Mouse (Mus musculus) spleen, postnatal 36 days (tissue): ENCODE results near the gene Inpp5f.
"Not testable (repeated sequence)": the region's sequence is repeated elsewhere in the genome, so short reads cannot be mapped to it uniquely, and the experiment has no call there.

Experiments
- DNase-seq, 2 experiments: peaks; one replicate each; pipeline ENCODE4 v3.0.0; 2022; ENCODE audit warnings: low spot score in 2 of 2, mixed read lengths in 1 of 2

Gene Inpp5f

GRCm38 (mm10) chr7:128656970-128657369 is 45.8 kb downstream of the Inpp5f start:
- no peak for DNase-seq

GRCm38 (mm10) chr7:128663906-128664305 is 52.8 kb downstream of the Inpp5f start:
- DNase-seq: no peak

DNA sequence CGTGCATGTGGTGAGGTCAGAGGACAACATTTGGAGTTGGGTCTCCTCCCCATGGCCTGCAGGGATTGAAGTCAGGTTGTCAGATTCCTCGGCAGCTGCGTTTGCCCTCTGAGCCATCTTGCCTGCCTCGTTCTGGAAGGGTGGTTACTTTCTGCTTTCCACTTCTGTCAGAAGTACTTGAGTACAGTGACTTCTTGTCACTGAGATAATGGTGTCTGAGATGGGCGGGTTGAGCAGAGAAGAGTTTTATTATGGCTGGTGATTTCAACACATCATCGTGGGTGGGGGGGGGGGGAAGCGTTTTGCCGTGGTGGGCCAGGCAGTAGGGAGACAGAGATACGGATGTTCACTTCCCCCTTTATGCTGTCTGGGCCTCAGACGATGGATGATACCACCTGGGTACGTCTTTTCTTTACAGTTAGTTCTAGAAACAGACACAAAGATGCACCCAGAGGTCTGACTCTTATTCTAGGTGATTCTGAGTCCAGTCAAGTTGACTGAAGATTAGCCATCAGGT is 53.8 kb downstream of the Inpp5f start:
- no peak for DNase-seq

- DNase-seq: no peak
Observed at GRCm38 (mm10) chr7:128667788-128668187, 56.7 kb downstream of the Inpp5f start.

DNA sequence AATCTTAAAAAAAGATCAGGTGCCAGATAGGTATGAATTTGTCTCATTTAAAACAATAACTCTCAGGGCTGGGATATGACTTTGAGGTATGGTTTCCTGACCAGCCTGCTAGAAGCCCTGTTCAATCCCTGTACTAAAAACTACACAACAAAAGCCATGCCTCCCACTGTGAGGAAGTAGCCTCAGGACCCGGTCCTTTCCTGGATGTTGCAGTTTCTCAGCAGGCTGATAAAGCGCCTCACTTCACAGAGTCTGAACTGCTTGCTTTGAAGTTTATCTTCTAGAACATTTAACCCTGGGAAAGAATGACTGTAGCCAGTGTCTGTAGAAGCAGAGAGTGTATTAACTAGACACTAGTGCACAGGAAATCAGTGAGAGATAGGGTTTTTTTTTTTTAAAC is 57.7 kb downstream of the Inpp5f start:
- no peak for DNase-seq

GRCm38 (mm10) chr7:128671952-128672351 is 60.8 kb downstream of the Inpp5f start:
- DNase-seq: no peak

DNA sequence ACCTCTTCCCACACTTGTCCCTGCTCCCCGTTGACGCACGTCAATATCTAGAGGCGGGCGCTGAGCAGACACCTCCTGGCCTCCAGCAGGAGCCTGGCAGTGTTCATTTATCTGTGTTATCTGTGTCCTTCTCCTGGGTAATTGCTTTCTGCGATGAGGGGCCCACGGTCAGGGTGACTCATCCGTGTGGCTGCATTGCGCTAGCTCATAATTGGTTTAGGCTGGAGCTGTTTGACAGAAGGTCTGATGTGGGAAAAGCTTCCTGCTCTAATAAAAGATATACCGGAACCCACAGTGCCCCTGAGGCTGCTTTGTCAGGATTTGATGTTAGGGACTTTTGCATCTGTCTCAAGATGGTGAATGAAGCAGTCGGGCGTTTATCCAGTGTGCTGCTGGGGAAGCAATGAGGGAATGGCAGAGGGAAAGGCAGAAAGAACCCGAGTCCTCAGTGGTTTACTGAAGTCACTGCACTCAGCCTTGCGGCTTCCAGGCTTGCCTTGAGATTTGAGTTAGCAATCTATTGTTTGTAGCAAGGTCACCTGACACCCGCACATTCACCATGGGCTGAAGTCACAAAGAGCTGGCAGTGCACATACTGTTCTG is 61.4 kb downstream of the Inpp5f start:
- no peak for DNase-seq

DNA sequence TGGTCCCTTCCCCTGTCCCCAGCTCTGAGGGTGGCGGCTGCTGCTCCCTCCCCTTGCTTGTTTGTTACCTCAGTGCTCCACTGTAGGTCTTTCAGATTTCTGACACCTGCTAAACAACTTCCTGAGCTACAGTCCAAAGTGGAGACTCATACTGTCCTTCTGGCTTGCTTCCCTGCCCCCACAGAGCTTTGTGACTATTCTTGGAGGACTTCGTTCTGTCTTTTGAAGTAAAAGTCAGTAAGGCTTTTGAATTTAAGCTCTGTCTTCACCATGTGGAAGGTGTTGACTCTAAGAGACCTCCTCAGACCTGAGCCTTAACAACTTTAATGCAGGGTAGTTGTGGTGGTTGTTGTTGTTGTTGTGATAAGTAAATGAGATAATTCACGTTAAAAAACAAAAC is 67.4 kb downstream of the Inpp5f start:
- no peak for DNase-seq

- peak; percentile 65 to 72 for DNase-seq
Observed at GRCm38 (mm10) chr7:128687821-128688564, 76.9 kb downstream of the Inpp5f start.

GRCm38 (mm10) chr7:128689347-128689746 is 78.2 kb downstream of the Inpp5f start:
- no peak for DNase-seq

DNA sequence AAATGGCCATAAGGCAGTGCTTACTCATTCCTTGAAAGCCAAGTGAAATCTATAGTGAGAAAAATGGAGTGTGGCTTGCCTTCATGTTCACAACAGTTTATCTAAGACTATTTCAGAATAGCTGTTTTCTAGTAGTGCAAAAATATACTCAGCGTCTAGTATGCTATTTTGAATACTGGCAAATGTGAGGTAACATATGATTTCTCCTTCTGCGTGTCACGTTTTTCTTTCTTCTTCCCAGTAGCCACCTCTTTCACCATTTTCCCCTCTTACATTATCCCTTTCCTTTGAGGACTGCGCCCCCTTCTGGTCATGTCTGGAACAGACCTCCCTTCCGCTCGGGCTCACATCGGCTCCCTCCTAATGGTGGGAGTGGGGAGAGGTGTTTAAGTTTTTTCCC is 78.9 kb downstream of the Inpp5f start:
- DNase-seq: peak; percentile 67 to 78

GRCm38 (mm10) chr7:128690796-128691195 is 79.7 kb downstream of the Inpp5f start:
- DNase-seq: no peak

DNA sequence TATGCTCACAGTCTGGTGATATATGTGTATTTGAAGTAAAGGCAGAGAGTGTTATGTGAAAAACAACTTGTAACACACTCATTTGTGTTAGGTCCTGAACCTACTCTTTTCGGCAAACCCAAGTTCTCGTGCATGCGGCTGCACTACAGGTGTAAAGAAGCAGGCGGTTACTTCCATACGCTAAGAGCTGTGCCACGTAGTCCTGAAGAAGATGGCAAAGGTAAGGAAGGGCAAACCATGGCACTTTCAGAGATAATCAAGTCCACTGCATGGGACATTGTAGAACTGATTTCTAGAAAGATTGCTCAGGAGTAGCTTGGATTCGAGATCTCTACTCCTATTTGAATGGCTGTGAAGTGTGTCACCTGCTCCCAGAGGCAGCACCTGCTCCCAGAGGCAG is 81.0 kb downstream of the Inpp5f start:
- DNase-seq: no peak

GRCm38 (mm10) chr7:128694848-128695247 is 83.7 kb downstream of the Inpp5f start:
- no peak for DNase-seq

DNA sequence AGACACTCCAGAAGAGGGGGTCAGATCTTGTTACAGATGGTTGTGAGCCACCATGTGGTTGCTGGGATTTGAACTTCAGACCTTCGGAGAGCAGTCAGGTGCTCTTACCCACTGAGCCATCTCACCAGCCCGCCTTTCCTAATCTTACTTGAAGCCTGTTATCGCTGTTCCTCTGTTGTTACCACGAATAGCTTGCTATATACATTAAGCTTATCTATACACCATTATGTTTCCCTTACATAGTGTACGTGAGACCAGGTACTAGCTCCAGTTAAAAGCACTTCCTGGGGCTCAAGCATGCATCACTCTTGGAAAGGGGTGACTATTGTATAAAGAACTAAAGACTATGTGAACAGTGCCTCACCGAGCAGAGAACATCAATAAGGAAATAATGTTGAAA is 88.8 kb downstream of the Inpp5f start:
- DNase-seq: not testable (repeated sequence)

GRCm38 (mm10) chr7:128705735-128706134 is 94.6 kb downstream of the Inpp5f start:
- DNase-seq: peak; percentile 28 to 39

- DNase-seq: no peak
Observed at GRCm38 (mm10) chr7:128717991-128718390, 106.9 kb downstream of the Inpp5f start.

- peak; percentile 66 to 67 for DNase-seq
Observed at GRCm38 (mm10) chr7:128724761-128725160, 113.6 kb downstream of the Inpp5f start.

GRCm38 (mm10) chr7:128725189-128725588 is 114.1 kb downstream of the Inpp5f start:
- no peak for DNase-seq

DNA sequence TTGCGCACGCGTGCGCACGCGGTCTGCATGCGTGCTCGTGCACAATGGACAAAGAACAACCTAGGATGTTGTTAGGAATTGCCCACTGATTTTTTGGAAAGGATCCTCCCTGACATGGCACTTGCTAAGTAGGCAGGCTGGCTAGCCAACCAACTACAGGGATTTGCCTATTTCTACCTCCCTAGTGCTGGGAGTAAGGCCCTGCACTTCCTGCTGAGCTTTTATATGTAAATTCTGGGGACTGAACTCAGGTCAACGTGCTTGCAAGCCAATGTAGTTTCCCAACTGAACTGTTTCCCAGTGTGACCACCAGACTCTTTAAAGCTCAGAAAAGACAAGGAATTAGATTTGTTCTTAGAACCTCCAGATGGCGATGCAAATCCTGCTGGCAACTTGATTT is 115.9 kb downstream of the Inpp5f start:
- DNase-seq: no peak

DNA sequence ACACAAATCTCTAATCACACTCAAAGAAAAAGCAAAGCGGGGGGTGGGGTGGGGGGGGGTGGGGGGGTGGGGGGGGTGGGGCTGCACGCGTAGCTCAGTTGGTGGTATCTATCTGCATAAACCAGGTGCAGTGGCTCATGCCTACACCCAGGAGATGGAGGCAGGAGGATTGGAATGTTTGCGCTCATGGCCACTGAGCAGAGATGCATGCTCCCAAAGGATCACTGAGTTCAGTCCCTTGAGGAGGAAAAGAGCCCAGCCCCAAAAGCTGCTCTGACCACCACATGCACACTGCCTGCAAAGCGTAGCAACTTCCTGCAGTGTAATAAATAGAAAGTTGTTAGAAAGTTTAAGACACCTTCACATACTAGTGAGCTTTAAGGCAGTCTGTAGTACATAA is 116.6 kb downstream of the Inpp5f start:
- no peak for DNase-seq

DNA sequence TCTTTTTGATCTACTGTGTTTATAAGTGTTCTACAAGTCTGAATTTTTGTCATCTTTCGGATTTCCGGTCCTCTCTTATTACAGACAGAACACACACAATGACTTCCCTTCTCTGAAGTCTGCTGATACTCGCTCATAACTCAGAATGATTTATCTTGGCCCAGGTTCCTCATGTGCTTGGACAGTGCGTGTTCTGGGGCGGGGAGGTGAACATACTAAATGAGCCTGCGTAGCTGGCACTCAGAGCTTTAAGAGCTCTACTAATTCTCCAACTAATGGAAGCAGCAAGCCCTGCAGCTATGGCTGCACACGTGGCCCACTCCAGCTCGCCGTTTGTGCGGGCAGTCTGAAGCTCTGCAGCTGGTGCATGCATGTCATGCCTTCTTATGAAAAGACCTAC is 117.6 kb downstream of the Inpp5f start:
- DNase-seq: no peak

DNA sequence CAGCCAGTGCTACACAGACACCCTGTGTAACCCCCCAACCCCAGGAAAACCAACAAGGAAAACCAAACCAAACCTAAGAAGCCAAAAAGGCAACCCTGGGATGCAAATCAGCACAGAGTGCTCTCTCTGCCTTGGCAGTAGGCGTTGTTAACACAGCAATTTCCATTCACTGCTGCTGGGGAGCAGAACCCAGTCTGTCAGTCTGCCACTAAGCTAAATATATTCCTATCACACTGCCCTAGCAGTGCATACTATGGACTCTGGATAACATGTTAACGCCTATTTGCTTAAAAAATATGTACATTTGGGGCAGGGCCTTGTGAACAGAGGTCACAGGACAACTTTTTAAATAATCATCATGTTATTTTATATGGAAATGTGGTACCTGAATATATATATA is 120.5 kb downstream of the Inpp5f start:
- DNase-seq: no peak
